Mouse (Mus musculus) bone marrow macrophage, adult 2 months (primary cell): ENCODE data around the gene Vti1a. TPM values are rescaled to one million over a fixed set of nuclear protein-coding genes. Genes with fewer than 3 reads are reported as not detected.

Experiments used
- H3K27ac ChIP-seq: 2 replicates; pipeline ENCODE4 v1.5.1; 2012; ENCODE audit warnings: low read depth, low read length; ENCODE audit not compliant: insufficient read depth
- H3K4me1 ChIP-seq: 2 replicates; pipeline ENCODE4 v1.6.1; 2012; ENCODE audit warnings: low read length; ENCODE audit not compliant: control insufficient read depth, insufficient read depth
- H3K4me3 ChIP-seq: 2 replicates; pipeline ENCODE4 v1.5.1; 2012; ENCODE audit warnings: mild to moderate bottlenecking, low read length, moderate library complexity; ENCODE audit not compliant: insufficient read depth
- CTCF ChIP-seq: IDR thresholded peaks from 2 replicates; pipeline ENCODE4 v1.5.1; 2012; ENCODE audit warnings: low read depth, mild to moderate bottlenecking, low read length, moderate library complexity
- POLR2A ChIP-seq: IDR thresholded peaks from 2 replicates; pipeline ENCODE4 v1.6.1; 2012; ENCODE audit warnings: mild to moderate bottlenecking, low read depth, low read length, borderline replicate concordance
- polyA plus RNA-seq: library from polyadenylated mRNA; stranded (reverse); fragments of >200 nt; gene quantifications from 2 replicates; pipeline ENCODE4 v1.2.4, GENCODE M21; 2012; ENCODE audit not compliant: missing spikeins, insufficient read depth, insufficient read length

The Vti1a gene
- polyA plus RNA-seq, 1 experiment = 31.7 TPM

DNA sequence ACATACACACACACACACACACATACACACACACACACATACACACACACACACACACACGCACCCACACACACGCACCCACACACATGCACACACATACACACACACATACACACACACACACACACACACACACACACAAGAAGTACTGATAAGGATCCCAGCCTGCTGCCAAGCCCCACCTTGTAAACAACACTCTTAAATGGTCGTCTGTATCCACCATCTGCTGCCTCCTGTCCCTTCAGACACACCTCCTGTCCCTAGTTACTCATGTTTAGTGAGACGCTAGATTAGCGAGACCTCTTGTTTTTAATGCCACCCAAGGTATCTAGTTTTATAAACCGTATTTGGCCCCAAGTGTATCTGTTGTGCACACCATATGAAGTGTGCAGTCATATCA is 158.1 kb downstream of the Vti1a start:
- H3K4me1 ChIP-seq = no peaks in the 10 kb centered on the region
- TF ChIP-seq POLR2A (no peak), CTCF (no peak)

DNA sequence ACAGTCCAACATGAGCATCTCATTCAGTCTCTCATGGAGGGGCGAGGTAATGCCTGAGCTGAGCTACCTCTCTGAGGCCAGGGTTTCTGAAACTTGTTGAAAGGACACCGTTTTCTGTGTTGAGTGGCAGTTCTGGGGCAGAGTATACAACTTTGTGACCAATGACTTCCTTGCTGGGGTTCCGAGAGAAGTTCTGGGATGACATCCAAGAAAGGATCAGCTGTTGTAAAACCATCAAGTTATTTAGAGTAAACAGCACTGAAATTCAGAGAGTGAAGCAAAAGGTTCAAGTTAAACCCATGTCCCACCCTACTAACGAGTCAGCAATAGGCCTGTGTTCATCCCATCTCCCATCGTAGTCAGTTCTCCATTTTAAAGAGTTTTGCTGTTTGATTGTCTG is 164.4 kb downstream of the Vti1a start:
- TF ChIP-seq POLR2A (no peak), CTCF (no peak)
- H3K27ac ChIP-seq = no peak overlapping the region
- peaks cover 4% of the 10 kb centered on the region; the same call in 1 of the 2 replicates for H3K4me1 ChIP-seq
- no peak overlapping the region for H3K4me3 ChIP-seq

More for the DNA sequence above, 158.1 kb downstream of the Vti1a start:
- Histone ChIP-seq H3K4me3 (no peak overlapping the region), H3K27ac (no peak overlapping the region)

DNA sequence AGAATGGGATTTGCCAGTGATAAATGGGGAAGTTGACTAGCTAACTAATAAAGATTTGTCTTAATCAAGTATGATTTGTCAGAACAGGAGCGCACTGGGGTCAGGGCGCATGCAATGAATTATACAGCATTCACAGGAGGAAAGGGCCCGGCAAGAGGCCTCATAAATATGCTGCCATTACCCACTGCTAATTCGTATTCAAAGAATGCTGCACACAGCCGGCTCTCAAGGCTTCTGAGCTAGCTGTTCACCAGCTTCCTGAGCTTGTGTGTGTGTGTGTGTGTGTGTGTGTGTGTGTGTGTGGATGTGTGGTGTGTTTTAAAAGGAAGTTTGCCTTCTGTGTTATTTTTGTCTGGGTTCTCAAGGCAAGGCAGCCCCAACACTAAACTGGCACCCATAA is 165.2 kb downstream of the Vti1a start:
- TF ChIP-seq POLR2A = no peak
- TF ChIP-seq CTCF = no peak
- H3K27ac ChIP-seq = no peak overlapping the region
- H3K4me3 ChIP-seq = no peak overlapping the region
- peaks cover 4% of the 10 kb centered on the region; the same call in 1 of the 2 replicates for H3K4me1 ChIP-seq

DNA sequence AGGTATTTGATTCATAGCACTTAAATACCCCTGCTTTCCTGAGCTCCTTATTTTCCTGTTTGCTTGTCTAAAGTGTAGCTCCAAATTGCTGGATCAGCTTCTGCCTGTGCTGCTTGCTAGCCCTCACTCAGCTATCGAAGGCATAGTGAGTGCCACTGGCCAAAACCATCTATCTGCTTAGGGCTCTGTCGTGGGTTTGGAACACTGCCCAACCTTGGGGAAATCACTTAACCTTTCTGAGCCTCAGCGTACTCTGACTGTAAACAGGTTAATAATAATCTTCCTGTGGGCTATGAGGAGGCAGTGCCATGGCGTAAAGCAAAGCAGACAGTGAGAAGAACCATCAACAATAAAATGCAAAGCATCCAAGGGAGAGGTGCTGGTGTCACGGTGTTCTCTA is 167.4 kb downstream of the Vti1a start:
- no peak overlapping the region for H3K4me3 ChIP-seq
- H3K4me1 ChIP-seq = peaks cover 4% of the 10 kb centered on the region; the same call in 1 of the 2 replicates
- no peak overlapping the region for H3K27ac ChIP-seq
- TF ChIP-seq POLR2A (no peak), CTCF (no peak)

DNA sequence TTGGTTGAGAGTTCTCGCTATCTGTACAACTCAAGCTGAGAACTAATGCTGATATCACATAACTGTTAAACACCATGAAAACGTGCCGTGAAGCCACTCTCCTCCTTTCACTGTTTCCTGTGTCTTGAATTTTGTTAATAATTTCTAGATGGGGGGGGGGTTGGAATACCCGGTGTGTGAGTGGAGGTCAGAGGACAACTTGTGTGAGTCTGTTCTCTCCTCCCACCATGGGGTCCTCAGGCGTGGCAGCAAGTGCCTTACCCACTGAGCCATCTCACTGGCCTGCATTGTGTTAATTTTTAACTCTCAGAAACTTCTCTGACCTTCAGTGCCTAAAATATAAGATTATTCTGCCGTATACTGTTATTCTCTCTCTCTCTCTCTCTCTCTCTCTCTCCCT is 168.5 kb downstream of the Vti1a start:
- no peak overlapping the region for H3K4me3 ChIP-seq
- H3K27ac ChIP-seq = no peak overlapping the region
- H3K4me1 ChIP-seq = peaks cover 4% of the 10 kb centered on the region; the same call in 1 of the 2 replicates
- TF ChIP-seq CTCF (no peak), POLR2A (no peak)

DNA sequence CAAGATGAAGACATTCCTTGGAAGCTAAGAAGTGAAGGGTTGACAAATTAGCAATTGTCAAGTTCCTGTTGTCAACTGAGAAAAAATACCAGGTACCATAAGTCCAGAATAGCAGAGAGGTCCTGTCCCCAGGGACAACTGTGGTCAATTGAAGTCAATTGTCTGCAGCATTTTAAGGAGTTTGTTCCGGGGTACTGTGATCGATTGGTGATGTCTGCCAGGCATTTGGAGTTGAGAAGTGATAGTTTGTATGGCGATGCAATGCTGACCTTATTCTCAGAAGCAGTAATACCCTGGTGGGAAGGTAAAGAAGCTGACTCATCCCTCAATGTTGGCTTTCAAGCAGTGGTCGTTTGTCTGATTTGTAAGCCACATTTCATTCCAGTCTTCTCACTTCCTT is 170.4 kb downstream of the Vti1a start:
- Histone ChIP-seq H3K4me1 (peaks cover 2% of the 10 kb centered on the region; the same call in 1 of the 2 replicates), H3K27ac (no peak overlapping the region), H3K4me3 (no peak overlapping the region)
- TF ChIP-seq CTCF (no peak), POLR2A (no peak)

DNA sequence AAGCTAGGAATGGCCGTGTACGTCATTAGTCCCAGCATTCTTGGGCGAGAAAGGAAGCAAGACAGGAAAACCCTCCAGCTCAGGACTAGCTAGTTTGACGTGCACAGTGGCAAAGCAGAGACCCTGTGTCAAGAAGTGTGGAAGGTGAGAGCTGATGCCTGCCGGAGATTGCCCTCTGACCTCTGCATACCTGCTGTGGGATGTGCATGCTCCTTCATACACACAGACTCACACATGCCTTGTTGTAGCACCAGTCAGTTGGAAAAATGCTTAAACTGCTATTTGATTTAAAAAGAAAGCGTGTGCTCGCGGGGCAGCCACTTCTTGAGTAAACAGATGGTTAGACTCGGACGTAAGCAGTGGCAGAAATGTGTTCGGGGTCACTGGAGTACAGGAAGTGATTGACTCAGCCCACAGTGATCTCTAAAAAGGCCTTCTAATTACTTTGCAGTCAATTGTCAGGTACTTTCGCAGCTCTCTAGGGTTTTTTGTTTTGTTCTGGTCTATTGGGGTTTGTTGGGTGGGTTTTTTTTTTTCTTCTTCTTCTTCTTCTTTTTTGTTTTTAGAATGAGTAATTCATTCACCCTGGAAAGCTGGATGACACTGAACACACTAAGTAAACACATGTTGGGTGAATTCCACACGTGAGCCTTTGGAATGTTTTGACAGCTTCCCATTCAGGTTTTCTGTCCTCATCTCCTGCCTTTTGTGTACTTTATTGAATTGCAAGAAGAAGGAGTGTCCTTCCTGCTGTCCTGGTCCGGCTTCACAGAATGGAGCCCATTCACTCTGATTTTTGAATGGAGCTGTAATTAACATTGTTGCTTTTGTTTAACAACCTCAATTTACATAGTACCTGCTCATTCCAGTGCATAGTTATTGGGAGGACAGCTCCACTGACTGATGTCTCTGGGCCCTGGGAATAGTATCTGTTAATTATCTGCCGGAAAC is 175.3 kb downstream of the Vti1a start:
- H3K27ac ChIP-seq = no peak overlapping the region

DNA sequence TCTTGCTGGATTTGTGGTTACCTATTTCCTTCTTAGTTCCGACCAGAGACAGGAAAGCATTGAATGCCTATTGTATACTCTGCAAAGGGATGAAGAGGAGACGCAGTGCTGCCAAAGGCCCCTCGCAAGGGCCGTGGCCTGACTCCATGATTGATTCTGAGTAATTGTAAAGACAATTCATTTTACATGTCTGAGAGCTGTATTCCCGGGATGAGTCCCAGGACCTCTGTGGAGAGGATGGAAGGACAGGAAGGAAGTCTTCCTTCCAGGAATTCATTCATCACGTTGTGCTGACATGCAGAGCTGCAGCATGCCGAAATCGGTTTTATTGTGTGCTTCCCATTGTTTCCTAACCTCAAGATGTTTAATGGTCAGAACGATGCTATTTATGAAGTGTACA is 180.2 kb downstream of the Vti1a start:
- no peaks in the 10 kb centered on the region for H3K4me1 ChIP-seq
- no peak for TF ChIP-seq CTCF
- no peak for TF ChIP-seq POLR2A
- no peak overlapping the region for H3K27ac ChIP-seq
- no peak overlapping the region for H3K4me3 ChIP-seq

More for the DNA sequence above, 175.3 kb downstream of the Vti1a start:
- H3K4me1 ChIP-seq = no peaks in the 10 kb centered on the region
- H3K4me3 ChIP-seq = no peak overlapping the region
- TF ChIP-seq CTCF (no peak), POLR2A (no peak)

DNA sequence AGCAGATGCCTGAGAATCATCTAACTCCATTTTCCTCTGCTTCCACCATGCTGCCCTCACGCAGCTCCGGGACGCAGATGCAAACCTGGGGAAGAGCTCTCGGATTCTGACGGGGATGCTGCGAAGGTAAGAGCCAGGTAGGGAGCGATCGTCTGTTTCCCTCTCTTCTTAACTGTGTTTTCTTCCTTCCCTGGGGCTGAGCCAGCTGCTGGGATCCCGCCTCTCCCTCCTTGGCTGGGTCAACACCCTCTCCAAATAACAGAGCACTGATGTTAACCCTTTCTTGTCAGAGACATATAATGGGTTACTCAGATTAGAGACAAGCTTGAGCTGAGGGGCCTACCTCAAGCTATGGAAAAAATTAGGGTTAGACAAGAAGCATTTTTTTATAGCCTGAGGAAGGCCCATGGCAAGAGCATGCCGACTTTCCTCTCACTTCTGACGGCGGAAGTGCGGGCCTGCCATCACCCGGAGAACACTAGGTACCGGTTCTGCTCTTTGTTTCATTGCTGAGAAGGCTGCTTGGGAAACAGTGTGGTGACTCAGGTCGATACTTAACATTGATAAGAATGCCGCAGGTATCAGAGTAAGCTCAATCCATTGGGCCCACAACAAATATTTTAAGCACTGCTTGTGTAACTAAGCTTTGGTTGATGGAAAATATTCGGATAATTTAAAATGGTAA is 183.2 kb downstream of the Vti1a start:
- no peaks in the 10 kb centered on the region for H3K4me1 ChIP-seq
- no peak overlapping the region for H3K4me3 ChIP-seq
- TF ChIP-seq CTCF (no peak), POLR2A (no peak)
- no peak overlapping the region for H3K27ac ChIP-seq

DNA sequence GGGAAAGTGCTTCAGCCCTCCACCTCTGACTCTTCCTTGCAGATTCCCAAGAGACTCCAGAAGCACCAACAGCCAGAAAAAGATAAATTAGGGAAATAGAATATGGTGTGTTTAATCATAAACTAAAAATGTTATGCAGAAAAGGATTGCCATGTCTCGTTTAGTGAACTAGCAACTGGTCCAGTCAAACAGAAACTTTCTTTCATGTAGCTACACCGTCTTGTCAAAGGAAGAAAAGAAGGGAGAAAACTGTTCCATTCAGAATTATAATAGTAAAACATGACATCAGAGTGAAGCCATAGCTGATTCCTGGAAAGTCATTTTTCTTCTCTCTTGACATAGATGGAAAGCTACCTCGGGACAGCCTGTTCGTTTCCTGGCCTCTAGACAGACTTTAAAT is 185.9 kb downstream of the Vti1a start:
- H3K4me3 ChIP-seq = no peak overlapping the region
- no peak for TF ChIP-seq CTCF
- TF ChIP-seq POLR2A = no peak
- no peak overlapping the region for H3K27ac ChIP-seq
- no peaks in the 10 kb centered on the region for H3K4me1 ChIP-seq
